Mouse (Mus musculus): ENCODE data around the gene 2310034G01Rik.

DNA sequence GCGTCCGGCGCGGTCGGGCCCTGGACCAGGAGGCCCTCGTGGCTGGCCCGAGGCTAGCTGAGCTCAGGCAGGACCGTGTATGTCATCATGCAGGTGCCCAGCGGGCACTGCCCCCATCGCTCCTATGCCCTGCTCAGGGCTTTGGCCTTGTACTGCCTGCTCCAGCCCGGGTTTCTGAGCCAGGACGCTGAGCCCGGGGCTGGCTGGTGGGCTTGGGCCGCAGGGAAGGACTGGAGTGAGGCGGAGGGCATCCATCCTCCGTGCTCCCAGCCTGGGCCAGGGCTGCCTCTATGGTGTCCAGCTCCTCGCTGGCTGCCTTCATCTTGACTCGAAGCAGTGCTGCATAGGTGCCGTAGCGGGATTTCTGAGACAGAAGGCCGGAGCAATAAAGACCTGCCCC is 37.5 kb downstream of the 2310034G01Rik start:
- TF ChIP-seq MEF2A (IDR thresholded peaks at IDR 0.05; ENCODE audit: borderline replicate concordance, low read depth, low read length) (no peak), TBP (conservative IDR thresholded peaks at IDR 0.05; ENCODE audit: low read depth, low read length) (no peak), GABPA (IDR thresholded peaks at IDR 0.05; ENCODE audit: insufficient replicate concordance, low read depth, low read length) (no peak), EP300 (IDR thresholded peaks at IDR 0.05; ENCODE audit: low read length) (no peak), CTCF (conservative IDR thresholded peaks at IDR 0.05 in 1 of 2, IDR thresholded peaks at IDR 0.05 in 1 of 2; ENCODE audit: low read depth in 2 of 2, low read length in 2 of 2) (no peak), UBTF (IDR thresholded peaks at IDR 0.05; ENCODE audit: low read depth, low read length) (no peak), CHD1 (IDR thresholded peaks at IDR 0.05; ENCODE audit: low read depth, low read length) (no peak), ZMIZ1 (IDR thresholded peaks at IDR 0.05; ENCODE audit: low read depth, low read length) (no peak), MYC (IDR thresholded peaks at IDR 0.05; ENCODE audit: low read depth, low read length) (no peak)
